Mouse (Mus musculus): Measurements from ENCODE around the gene Ngdn. TPM values are rescaled to one million over a fixed set of nuclear protein-coding genes. Genes with fewer than 3 reads are reported as not detected.

Gene Ngdn
- total RNA-seq, 2 experiments from 2014 or later: 17.8 to 19.0 TPM

DNA sequence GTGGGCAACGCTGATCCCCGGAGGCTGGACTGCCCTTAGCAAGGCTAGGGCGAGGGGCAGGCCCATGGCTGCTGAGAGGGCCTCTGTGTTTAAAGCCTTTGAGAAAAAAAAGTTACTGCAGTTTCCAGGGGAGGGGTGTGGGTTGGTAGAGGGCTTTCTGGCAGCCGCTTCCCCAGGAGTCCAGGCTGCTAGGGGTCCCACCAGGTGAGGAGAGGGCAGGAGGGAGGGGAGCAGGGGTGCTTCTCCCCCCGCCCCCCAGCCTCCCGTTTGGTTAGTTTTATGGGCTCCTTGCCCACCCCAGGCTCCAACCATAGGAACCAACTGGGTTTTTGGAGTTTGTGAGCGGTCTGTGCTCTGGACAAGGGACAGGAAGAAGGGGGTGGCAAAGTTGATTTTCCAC, 46.6 kb downstream of the Ngdn start:
- no peak for DNase-seq
- intact Hi-C loops (cut with DNase I; ENCODE audit: low total_unique reads): no loop called here

DNA sequence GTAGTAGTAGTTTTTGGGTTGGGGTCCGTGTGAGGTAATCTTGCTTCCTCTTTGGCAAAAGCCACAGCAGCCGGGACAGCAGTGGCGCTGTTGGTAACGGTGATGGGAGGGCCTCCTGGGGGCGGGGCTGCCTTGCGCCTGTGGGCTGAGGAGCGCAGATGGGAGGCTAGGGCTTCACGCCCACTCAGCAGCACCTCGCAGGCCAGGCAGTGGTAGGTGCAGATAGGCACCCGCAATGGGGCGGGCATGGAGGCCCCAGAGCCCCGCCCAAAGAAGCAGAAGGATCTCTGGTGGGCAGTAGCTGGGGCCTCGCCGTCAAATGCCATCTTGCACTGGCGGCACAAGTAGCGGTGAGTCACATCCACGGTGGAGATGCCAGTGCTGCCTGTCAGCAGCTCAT, 47.4 kb downstream of the Ngdn start:
- DNase-seq: no peak

DNA sequence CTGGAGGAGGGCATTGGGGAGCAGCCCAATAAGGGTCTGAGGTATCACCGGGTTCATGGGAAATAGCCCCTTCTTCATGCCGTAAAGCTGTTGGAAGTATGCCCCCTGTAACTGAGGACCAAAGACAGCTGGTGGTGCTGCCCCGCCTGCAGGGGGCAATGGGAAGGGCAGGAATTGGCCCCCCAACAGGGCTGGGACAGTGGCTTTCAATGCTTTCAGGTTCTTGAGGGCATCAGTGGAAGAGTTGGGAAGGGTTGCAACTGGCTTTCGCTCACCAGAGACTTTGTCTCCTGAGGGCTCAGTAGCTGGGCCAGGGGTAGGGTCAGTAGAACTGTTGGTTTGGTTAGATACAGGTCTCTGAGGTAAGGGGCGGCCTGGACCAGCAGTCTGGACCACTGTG, 47.9 kb downstream of the Ngdn start:
- DNase-seq: no peak
- intact Hi-C loops (cut with DNase I; ENCODE audit: low total_unique reads): no loop called here

More for the DNA sequence above, 47.4 kb downstream of the Ngdn start:
- intact Hi-C loops (cut with DNase I; ENCODE audit: low total_unique reads): no loop called here

DNA sequence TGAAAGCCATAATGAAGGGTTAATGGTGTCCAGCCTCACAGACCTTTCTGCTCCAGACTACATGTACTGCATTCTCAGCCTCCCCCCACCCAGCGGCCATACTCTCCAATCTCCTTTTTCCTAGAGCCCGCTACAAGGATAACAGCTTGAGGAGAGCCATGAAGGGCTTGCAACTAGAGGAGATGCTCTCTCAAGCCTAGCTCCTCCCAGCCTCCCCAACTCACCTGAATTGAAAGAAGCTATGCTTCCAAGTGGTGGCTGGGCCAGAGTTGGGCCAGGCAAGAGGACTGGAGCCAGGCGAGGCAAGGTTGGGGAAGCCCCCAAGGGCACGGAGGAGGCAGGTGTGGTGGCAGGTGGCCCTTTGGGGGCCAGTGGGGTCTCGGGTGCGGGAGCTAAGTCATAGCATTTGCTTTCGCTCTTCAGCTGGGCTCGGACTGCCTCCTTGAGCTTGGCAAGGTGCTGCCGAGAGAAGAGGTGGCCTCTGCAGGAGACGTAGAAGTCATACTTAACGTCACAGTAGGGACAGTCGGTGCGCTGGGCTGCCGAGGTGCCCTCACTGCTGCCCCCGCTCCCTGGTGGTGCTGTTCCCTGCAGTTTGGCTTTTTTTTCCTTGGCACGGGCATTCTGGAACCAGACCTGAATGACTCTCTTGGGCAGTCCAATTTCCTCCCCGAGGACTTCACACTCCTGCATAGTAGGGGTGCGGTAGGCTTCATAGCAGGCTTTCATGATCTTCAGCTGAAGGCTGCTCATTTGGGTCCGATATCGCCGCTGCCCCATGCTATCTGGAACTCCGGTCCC, 48.5 kb downstream of the Ngdn start:
- no peak for DNase-seq
- intact Hi-C loops (cut with DNase I; ENCODE audit: low total_unique reads): no loop called here

DNA sequence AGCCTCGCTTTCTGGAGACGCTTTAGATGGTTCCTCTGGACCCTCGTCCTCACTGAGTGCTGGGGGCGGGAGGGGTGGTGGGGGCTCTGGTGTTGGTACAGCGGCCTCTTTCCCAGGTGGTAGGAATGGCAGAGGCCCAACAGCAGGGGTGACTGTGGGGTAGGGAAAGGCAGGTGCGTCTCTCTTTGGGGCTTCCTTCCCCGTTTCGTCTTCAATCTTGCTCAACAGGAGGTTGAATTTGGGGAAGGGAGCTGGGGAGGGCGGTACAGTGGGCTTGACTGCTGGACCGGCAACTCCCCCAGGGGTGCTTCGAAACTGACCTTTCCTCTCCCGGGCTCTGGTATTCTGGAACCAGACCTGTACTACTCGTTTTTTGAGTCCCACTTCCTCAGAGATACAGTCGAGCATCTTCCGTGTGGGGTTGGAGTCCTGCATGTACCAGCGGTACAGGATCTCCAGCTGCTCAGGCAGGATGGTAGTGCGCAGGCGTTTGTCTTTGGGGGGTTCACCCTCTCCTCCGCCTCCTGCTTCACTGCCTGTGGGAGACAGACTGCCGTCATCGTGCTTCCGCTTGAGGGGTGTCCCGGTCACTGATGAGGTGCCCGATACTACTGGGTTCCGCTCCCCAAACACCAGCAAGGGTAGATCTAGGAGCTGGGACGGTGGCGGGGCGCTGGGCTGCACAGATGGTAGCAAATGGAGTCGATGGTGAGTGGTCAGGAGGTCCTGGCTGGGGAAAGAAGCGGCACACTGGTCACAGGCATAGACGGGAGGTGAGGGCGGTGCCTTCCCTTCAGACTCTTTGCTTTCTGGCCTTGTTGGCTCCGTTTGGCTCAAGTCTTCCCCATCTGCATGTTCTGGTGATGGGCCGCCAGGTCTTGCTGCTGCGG, 49.5 kb downstream of the Ngdn start:
- DNase-seq: no peak
- intact Hi-C loops (cut with DNase I; ENCODE audit: low total_unique reads): no loop called here

DNA sequence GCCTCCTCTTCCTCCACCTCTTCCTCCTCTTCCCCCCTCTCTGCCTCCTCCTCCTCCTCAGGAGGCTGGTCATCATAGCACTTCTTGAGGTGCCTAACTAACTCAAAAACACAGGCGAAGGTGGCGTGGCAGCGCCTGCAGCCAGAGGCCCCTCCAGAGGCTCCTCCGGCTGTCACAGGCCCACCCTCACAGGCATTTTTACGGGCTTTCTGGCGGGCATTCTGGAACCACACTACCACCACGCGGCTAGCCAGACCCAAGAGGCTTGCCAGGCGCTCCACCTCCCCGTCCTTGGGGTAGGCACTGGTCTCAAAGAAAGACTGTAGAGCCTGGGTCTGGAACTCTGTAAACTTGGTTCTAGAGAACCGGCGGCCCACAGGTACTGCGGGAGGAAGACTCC, 50.1 kb downstream of the Ngdn start:
- DNase-seq: no peak
- intact Hi-C loops (cut with DNase I; ENCODE audit: low total_unique reads): no loop called here

DNA sequence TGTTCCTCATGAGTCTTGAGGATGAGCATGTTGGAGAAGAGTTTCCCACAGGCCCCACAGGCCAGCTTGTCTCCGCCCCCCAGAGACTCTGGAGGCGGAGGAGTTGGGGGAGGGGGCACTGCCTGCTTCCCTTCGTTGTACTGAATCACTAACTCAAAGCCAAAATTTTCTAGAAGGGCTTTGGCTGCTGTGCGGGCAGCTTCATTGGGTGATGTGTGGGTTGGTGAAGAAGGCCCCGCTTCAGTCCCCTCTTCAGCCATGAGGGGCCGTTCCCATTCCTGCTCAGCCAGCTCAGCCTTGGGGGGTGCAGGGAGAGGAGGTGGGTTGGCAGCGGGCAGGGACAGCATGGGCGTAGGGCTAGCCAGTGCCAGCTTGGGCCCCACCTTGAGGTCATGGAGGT, 50.8 kb downstream of the Ngdn start:
- intact Hi-C loops (cut with DNase I; ENCODE audit: low total_unique reads): no loop called here
- no peak for DNase-seq

DNA sequence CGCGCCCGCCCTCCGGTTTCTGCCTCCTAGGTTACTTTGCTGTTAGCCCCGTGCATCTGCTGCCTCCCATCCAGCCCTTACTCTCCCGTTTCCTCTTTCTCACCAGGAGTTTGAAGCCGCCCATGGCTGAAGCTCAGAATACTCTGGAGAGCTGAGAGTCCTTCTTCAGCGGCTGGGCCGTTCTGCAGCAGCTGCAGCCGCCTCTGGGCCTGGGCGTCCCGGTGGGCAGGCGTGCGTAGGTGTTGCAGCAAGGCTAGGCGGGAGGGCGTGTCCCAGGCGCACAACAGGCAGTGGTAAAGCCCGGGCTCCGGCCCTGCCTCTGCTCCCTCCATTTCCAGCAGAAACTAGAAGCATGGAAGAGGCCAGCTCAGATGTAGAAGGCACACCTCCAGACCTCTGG, 56.5 kb downstream of the Ngdn start:
- DNase-seq: no peak
- intact Hi-C loops (cut with DNase I; ENCODE audit: low total_unique reads): no loop called here

Small RNA genes within 50 kb of the gene (microRNA-seq; reads per million reads assigned to microRNA genes)
- 116 to 204 reads per million in 2 experiments for gene Mir208b

Other genes starting within 250 kb of the Ngdn start
- gene Slc7a8, start 233.5 kb upstream of the Ngdn start, total RNA-seq (2021): 10 to 100 TPM in 1 of 2 experiments, 1 to 10 TPM in 1; 7.5 to 18.5 TPM
- under 1 TPM in 1 of 2 experiments, not detected in 1; 0.29 TPM for gene Rnf212b, start 201.3 kb upstream of the Ngdn start, total RNA-seq (2021)
- 1 to 10 TPM; 6.1 to 8.1 TPM for gene Homez, start 144.5 kb upstream of the Ngdn start, total RNA-seq (2021)
- 1 to 10 TPM; 2.8 to 6.8 TPM for gene Ppp1r3e, start 137.9 kb upstream of the Ngdn start, total RNA-seq (2021)
- gene Bcl2l2, start 132.1 kb upstream of the Ngdn start, total RNA-seq (2021): 10 to 100 TPM; 19.9 to 21.0 TPM
- 1 to 10 TPM; 3.1 to 3.6 TPM for gene Gm20521, start 132.0 kb upstream of the Ngdn start, total RNA-seq (2021)
- 10 to 100 TPM; 56.6 to 57.4 TPM for gene Pabpn1, start 123.0 kb upstream of the Ngdn start, total RNA-seq (2021)
- gene Slc22a17, start 102.3 kb upstream of the Ngdn start, total RNA-seq (2021): 1 to 10 TPM; 5.4 to 6.3 TPM
- 1 to 10 TPM; 5.1 to 7.4 TPM for gene Efs, start 89.3 kb upstream of the Ngdn start, total RNA-seq (2021)
- gene Il25, start 82.8 kb upstream of the Ngdn start, total RNA-seq (2021): not detected
- gene Cmtm5, start 79.2 kb upstream of the Ngdn start, total RNA-seq (2021): 1 to 10 TPM in 1 of 2 experiments, under 1 TPM in 1; 0.71 to 3.1 TPM
- 100 to 1,000 TPM; 121 to 213 TPM for gene Myh6, start 48.5 kb upstream of the Ngdn start, total RNA-seq (2021)
- not detected for gene Gm17428, start 38.5 kb upstream of the Ngdn start, total RNA-seq (2021)
- gene Myh7, start 20.8 kb upstream of the Ngdn start, total RNA-seq (2021): 1,000 to 10,000 TPM in 1 of 2 experiments, 100 to 1,000 TPM in 1; 602 to 1,083 TPM
- gene Zfhx2, start 76.9 kb downstream of the Ngdn start, total RNA-seq (2021): 1 to 10 TPM; 2.6 to 3.1 TPM
- 10 to 100 TPM; 11.1 to 12.3 TPM for gene Thtpa, start 79.3 kb downstream of the Ngdn start, total RNA-seq (2021)
- gene Ap1g2, start 91.1 kb downstream of the Ngdn start, total RNA-seq (2021): 1 to 10 TPM; 4.1 to 7.0 TPM
- under 1 TPM; 0.42 to 0.62 TPM for gene Jph4, start 101.5 kb downstream of the Ngdn start, total RNA-seq (2021)
- under 1 TPM in 1 of 2 experiments, not detected in 1; 0.16 TPM for gene Dhrs2, start 206.6 kb downstream of the Ngdn start, total RNA-seq (2021)